Mouse (Mus musculus): ENCODE data around the gene Zkscan17.
"Not testable (repeated sequence)": the region's sequence is repeated elsewhere in the genome, so short reads cannot be mapped to it uniquely, and the experiment has no call there.

Zkscan17 gene

DNA sequence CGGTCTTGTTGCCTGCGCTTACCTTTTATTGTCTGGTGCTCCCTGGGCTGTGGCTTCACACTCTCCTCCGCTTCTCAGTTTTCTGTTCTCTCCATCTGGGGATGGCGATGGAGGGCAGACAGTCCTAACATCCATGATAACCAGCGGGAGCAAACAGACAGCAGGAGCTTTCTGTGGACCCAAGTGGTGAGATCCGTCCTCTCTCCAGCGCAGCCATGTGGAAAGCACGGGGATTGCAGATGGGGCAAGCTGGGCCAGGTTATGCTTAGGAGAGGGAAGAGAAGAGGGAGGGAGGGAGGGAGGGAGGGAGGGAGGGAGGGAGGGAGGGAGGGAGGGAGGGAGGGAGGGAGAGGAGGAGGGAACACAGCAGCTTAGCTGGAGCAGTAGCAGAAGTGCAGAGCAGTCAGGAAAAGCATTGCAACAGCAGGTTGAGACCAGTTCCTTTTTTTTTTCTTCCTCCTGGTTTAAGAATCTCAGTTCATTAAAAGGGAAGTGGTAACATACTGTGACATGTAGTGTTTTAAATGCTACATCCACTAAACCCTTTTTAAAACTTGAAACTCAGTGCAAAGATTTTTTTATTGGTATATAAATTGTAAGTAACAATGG is at the start of gene Zkscan17:
TSS of gene Zkscan17 (minus strand) at position 280 of the 609 bp plus-strand sequence.
- no peak for DNase-seq

DNA sequence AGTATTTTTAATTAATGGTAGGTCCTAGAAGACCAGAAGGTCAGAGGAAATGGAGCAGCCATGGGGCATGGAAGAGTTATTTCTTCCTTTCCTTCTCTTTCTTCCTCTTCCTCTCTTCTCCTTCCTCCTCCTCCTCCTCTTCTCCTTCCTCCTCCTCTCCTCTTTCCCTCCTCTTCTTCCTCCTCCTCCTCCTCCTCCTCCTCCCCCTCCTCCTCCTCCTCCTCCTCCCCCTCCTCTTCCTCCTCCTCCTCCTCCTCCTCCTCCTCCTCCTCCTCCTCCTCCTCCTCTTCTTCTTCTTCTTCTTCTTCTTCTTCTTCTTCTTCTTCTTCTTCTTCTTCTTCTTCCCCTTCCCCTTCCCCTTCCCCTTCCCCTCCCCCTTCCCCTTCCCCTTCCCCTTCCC is 49.6 kb upstream of the Zkscan17 start, which contains the start of gene Olfr222:
TSS of gene Olfr222 (minus strand) at position 101 of the 400 bp plus-strand sequence.
- not testable (repeated sequence) for DNase-seq

DNA sequence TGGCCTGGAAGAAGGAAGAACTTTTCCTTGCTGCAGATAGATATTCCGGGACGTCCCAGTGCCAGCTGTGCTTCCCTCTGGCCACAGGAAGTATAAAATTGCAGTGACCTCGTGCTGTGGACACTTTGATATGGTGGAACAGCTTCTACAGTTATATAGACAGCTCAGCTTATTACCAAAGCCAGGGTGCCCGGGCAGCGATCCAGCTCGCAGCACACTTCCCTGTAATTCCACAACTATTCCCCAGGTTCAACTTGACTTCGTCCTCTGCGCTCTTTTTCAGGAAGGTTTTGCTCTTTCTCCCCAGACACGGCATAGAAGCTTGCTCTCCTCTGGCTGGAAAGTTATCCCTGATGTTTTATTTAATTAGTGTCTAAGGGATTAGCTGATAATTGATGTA is 49.2 kb upstream of the Zkscan17 start:
- DNase-seq = no peak

DNA sequence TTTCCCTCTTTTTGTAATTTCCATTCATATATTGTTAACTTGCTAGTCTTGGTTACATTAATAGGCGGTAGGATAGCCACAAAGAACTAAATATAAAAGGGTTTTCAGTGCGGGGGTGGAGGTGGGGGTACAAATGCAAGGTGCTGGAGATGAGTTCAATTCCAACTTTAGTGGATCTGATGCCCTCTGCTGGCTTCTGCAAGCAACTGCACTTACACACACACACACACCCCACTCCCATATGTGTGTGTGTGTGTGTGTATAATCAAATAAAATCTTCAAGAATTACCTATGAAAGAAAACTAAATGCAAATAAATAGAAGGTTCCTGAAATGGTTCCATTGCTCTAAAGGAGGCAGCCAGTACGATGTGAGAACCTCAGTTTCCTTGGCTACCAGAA is 42.8 kb upstream of the Zkscan17 start:
- DNase-seq = no peak

DNA sequence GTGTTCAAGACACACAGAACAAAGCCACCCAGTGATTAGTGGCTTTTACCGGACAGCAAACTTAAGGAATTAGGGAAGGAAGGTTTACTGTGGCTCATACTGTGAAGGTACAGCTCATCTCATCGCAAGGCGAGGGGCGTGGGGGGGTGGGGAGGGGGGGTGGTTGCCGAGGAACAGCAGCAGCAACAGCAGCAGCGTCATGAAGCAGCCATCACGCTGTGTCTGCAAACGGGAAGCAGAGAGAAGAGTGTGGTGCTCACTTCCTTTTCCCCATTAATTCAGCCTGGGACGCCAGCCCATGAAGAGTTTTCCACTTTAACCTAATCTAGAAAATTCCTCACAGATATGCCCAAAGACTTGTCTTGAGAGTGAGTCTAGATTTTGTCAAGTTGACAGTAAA is 36.3 kb upstream of the Zkscan17 start:
- no peak for DNase-seq

DNA sequence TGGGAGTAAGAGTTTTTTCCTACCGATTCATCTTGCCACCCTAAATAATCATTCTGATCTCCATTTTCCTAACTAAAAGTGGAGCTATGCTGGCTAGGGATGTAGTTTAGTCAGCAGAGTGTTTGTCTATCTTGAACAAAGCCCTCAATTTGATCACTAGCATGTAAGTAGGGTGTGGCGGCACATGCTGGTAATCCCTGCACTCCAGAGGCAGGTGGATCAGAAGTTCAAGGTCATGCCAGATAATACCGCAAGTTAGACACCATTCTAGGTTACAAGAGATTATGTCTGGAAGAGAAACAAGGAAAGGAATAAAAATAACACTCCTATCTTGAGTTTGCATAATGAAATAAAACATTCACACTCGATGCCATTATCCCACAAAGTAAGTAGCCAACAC is 35.8 kb upstream of the Zkscan17 start:
- no peak for DNase-seq

DNA sequence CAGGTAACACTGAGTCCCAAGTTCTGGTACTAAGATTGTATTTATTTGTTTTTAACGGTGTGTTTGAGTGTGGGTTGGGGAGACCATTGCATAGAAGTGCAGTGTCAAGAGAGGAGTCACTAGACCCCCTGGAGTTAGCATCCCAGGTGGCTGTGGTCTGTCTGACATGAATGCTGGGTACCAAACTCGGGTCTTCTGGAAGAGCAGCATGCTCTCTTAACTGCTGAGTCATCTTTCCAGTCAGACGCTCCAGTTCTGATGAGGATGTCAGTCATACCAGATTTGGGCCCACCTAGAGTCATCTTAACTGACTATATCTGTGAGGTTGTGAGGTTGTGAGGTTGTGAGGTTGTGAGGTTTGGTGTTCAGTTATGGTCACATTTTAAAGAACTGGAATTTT is 34.4 kb upstream of the Zkscan17 start:
- DNase-seq = no peak

DNA sequence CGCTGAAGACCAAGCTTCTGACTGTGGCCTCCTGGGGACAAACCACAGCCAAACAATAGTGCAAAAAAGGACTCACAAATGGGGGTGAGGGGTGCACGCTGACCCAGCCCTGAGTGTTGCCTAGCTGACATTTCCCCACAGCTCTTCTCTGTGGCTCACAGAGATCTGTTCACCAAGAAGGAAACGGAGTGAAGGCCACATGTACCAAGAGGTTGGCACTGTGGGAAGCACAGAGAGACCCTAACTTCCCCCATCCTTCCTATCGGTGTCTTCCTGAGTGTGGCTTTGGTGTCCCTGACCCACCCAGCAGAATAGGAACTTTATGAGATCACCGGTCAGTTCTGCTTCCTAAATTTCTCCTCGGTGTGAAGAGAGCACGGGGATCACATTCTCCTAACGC is 28.0 kb upstream of the Zkscan17 start:
- DNase-seq = no peak

DNA sequence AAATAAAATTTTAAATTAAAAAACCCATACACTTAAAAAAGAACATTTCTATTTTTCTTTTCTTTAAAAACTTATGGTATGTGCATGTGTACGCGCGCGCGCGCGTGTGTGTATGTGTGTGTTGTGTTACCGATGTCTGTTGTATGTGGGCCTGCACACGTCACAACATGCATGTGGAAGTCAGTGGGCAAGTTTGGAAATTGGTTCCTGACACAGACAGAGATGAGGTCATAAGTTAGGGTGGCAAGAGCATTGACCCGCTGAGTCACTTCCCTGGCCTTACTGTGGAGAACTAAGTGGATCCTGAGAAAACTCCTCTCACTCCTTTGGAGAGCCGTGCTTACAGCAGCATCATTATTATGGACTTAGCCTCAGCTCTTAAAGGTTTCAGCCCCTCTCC is 27.6 kb upstream of the Zkscan17 start:
- no peak for DNase-seq

DNA sequence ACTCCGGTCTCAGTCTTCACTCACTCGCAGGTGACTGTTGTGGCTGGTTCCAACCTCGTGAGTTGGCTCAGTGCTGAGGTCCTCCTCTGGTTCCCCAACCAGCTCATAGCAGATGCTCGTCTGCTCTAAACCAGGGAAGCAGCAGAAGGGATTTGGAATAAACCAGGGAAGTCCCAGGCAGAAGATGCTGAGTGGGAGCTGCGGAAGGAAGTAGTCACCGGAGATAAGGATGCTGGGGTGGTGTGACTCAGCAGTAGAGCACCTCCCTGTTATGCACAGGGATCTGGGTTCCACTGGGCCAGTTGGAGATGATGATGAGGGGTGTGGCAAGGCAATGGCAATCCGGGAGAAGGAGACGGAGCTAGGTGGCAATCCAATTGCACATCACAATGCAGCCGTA is 17.5 kb upstream of the Zkscan17 start:
- DNase-seq = no peak

DNA sequence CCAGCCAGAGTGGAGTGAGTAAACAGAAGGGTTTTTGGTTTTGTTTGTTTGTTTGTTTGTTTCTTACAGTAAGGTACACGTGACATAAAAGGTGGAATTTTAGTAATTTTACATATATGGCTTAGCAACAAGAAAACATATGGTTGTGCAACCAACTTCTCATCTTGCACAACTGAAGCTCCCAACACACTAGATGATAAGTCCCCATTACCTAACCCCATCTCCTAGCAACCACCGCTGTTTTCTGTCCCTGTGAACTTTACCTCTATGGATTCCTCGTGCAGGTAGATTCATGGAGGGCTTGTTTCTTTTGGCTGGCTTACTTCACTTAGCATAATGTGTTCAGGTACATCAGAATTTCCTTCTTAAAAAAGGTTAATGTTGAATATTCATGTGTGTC is 16.8 kb upstream of the Zkscan17 start:
- DNase-seq = no peak

DNA sequence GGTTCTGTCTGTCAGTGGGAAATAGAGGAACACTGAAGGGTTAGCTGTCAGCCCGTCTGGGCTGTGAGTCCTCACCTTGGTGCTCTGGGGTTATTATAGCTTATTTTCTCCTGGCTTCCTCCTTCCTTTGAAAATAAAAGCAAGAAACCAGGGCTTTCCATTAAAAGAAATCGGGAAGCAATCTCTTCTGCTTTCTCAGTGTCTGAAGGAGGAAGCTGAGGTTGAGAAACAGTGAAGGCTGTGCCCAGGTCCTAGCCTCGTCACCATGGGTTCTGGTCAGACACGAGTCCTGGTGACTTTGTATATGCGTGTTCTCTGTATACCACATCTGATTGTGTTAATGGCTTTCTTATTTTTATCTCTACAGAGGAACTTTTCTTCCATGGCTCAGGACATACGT is 15.9 kb upstream of the Zkscan17 start:
- DNase-seq = no peak

DNA sequence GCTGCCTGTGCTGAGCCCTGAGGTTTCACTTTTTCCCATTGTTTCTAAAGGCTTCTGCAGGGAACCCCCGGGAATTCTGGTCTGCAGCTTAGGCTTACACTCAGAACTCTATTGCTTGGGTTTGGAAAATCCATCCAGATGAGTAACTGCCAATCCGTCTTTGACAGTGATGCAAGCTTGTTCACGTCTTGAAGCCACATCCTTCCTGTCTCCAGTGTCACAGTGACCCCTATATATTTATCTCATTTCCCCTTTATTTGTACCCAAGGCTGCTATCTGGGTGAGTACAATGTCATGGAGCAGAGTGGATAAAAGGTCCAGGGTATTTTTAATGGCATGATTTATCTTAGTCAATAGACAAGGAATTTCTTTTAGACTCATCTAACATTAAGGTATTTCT is 14.8 kb upstream of the Zkscan17 start, which contains the start of gene Nlrp3:
TSS of gene Nlrp3 (plus strand) at position 245 of the 400 bp plus-strand sequence.
- DNase-seq = no peak

DNA sequence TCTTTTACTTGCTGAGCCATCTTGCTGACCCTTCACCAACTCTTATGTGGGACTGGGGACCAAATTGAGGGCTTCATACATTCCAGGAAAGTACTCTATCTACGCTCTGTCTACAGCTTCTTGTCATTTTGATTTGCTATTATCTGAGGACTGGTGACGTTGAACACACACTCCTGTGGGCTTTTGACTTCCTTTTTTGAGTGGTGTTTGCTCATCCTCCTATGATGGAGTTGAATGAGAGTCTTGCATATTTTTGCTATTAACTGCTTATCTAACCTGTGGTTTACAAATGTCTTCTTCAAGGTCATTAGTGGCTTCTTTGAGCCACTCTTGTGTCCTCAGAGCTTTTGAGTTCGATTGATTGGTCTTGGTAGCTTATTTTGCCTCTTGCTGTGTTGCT is 13.6 kb upstream of the Zkscan17 start:
- no peak for DNase-seq

DNA sequence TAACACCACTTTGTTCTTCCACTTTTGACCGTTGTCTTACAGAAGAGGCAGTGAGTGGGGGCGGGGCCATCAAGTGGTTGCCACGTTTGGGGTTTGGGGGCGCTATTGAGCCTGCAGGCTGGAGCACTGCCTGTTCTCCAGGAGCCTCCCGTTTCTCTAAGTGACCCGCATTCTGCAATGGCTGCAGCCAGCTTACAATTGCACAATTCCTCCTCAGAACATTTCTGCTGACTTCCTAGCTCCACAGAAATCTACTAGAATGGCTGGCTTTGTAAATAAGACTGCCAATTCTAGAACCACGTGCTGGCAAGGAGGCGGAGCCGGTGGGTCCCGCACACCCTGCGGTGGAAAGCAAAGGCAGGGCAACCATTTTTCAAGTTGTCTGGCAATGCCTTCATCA is 11.8 kb upstream of the Zkscan17 start:
- DNase-seq = peak; percentile 38

DNA sequence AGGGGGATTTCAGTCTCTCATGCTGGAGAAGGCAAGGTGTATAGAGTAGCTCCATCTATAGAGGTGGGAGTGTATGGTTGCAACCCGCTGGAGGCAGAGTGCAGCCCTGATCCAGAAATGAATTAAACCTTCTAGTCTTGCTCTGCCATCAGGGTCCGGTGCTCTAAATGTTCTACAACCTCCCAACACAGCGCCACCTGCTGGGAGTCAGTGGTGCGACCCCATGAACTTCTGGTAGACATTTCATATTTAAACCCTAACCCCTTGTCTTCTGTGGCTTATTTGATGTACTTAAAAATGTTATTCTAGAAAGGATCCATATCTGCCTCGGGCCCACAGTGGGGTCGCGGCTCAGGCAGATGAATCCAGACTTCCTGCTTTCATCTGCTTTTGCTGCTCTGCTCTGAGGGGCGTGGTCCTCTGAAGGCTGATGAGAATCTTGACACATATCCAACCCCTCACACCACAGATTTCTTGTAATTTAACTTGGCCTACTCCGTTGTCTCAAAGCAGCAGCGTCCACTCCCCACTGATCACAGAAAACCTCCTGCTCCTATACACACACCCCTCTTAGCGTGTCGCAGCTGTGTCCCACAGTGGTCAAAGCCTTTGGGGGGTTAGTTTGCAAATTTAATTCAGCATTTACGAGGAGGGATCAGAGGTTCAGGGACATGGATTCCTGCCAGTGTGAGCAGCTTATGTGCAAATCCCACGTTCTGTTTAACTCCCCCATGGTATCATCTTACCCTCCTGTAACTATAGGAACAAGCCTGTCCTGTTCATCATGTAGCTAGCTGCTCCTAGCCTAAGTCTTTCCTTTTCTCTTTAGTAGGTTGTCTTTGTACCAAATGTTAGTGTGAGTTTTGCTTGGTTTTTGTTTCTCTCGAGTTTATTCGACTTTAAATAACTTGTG is 10.9 kb upstream of the Zkscan17 start:
- peak; percentile 54 for DNase-seq

DNA sequence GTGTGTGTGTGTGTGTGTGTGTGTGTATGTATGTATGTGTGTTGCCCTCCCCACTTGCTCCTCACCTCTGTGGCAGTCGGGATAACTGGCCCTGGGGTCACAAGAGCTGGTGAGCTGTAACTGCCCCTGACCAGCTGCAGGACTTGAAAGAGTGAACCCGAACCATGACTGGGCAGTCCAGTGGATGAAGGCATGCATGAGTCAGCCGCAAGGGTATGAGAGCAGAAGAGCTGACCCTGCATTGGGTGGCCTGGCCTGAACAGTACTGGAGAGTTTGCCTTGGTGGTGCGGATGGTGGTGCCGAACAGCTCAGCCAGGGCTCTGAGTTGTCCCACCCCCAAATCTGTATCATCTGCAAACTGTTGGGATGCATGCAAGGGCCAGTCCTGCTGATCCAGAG is 5.0 kb upstream of the Zkscan17 start:
- no peak for DNase-seq

DNA sequence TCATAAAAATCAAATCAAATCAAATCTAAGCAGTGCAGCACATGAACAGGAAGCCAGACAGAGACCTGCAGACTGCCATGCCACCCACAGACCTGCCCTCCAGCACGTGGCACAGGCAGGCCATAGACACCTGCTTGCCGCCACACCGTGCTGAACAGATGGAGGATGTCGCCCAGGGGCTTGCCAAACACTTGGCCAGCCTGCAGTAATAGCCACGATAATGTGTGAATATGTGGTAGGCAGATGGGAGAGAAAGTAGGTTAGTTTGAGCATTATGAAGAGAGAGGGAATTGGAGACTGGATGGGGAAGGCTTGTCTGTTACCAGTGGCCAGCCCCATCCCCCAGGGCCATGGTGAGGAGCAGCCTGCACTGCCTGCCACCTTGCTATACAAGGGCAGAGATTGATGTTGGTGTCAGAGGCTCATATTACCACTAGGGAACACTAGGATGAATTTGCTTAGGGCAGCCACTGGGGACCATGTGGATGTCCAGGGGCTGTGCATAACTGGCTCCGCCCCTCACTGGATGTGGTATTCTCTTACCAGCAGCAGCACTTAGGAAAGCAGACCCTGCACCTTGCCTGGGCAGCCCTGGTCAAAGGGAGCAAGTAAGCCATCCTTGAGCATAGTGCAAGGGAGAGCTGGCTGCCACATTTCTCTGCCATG is 4.5 kb upstream of the Zkscan17 start:
- no peak for DNase-seq

DNA sequence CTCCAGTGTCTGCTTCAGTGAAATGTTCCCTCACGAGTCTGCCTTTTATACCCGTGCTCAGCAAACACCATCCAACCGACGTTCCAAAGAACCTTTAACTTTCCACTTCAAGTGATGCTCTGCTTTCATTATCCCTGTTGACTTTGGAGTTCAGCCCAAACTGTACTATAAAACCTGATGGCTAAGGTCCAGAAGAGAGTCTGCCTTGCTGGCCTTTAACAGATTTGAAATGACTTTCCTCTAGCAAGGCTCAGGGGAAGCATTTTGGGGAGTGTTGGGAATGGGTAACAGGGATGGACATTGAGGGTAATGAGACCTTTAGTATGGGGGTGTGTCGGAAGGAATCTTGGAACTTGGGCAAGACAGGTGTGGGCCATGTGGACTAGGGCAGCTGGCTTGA is 3.7 kb upstream of the Zkscan17 start:
- DNase-seq = no peak

DNA sequence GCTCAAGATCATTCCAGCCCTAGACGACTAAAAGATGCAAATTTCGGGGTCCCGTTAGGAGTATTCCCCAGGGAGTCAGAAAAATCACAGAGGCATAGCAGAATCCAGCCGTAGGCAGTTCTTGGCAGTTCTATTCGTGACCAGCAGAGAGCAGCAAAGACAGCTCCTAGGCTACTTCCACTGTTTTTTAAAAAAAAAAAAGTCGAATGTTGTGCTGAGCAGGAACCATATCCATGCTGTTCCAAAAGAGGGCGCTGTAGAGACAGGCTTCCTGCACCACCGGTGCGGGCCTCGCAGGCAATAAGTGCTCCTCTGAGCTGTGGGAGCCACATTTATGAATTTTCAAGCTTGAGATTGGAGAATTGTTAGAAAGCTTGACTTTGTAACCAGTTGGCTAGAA is 1.3 kb downstream of the Zkscan17 start:
- peak; percentile 81 for DNase-seq

DNA sequence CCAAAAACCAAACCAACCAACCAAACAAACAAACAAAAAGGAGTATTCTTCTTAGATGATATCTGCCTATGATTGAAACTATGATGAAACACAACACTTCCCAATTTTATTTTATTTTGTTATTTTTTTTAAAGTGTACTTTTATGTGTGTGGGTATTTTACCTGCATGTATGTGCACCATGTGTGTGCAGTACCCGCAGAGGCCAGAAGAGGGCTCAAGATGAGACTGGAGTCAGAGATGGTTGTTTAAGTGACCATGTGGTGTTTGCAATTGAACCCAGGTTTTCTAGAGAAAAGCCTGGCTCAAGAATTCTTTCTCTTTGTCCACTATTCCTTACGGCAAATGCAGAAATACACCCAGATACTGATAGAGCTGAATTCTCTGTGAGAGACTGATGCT is 2.4 kb downstream of the Zkscan17 start:
- DNase-seq = no peak

DNA sequence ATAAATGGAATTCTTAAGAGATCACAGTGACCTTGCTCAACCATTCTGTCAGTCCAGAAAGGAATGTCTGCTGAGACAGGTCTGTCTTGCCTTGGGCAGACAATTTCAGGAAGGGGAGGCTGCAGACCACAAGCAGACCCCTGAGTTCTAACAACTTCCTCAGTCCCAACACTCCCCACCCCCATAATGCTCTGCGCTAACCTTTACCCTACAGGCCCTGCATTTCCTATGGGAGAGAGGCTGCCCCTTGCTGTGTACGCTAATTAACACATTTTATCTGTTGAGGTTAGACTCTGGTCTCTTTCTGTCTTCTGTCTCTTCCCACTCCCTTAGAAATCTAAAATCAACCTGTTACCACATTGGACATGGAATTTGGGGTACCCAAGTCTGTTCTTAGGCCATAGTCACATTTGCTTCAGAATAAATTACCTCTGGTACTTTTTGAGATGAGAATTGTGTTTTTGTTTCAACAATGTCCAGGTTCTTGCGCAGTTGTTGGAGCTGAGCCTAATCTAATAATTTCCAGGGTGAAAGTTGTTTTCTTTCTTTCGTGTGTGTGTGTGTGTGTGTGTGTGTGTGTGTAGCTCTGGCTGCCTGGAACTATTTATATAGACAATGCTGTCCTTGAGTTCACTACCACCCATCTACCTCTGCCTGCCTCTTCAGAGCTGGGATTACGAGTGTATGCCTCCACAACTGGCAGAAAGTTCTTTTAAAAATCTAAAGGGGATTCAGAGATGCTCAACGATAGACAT is 6.6 kb downstream of the Zkscan17 start:
- DNase-seq = no peak

DNA sequence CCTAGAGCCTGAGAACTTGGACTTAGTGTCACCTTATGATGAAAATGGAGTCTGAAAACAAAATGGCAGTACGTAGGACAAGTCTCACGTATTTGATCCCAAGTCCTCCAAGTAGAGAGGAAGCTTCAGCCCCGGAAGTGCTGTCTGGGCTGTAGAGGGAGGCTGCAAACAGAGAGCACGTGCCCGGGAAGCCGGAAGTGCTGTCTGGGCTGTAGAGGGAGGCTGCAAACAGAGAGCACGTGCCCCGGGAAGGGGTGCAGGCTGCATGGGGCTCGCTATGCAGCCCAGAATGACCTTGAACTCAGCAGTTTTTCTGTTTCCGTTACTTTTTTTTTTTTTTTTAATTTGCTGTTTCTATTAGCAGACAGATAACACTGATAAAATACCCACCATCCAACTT is 8.3 kb downstream of the Zkscan17 start:
- peak; percentile 54 for DNase-seq
